Mouse (Mus musculus) mouse trophoblast stem cell (cell line): ENCODE data around the gene Trim7.
"Not testable (repeated sequence)": the region's sequence is repeated elsewhere in the genome, so short reads cannot be mapped to it uniquely, and the experiment has no call there.

Experiments
- in situ Hi-C, 2 experiments: fragments of 300-500 bp; cut with MseI, MboI; formaldehyde crosslinking; loops; 2 replicates in 1 of 2; 3 replicates in 1 of 2; pipeline ENCODE4 v1.15.1; 2025

The Trim7 gene

GRCm38 (mm10) chr11:48825979-48826751 is at the start of gene Trim7, which contains the start of gene Gm12184:
TSS of gene Trim7 (plus strand) at chr11:48826140.
TSS of gene Gm12184 (minus strand) at chr11:48826655.
- in situ Hi-C loops: not testable (repeated sequence)

- in situ Hi-C loops: no loop called here
Observed at GRCm38 (mm10) chr11:48776664-48777063, 49.3 kb upstream of the Trim7 start.

DNA sequence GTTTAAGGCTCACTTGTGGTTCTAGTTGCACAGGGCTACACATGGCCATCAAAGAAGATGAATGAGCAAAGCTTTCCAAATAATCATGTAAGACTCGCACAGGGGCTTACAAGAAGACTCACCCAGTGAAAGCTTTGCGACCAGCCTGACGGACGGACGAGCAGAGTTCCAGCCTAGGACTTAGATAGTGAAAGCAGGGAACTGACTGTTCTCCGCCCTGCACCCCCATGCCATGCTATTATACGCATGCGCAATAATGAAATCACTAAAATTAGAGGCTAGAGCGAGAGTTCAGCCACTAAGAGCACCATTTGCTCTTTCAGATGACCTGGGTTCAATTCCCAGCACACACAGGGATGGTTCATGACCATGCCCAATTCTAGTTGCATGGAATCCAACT is 48.6 kb upstream of the Trim7 start:
- in situ Hi-C loops: no loop called here

GRCm38 (mm10) chr11:48779450-48779849 is 46.5 kb upstream of the Trim7 start:
- in situ Hi-C loops: no loop called here

DNA sequence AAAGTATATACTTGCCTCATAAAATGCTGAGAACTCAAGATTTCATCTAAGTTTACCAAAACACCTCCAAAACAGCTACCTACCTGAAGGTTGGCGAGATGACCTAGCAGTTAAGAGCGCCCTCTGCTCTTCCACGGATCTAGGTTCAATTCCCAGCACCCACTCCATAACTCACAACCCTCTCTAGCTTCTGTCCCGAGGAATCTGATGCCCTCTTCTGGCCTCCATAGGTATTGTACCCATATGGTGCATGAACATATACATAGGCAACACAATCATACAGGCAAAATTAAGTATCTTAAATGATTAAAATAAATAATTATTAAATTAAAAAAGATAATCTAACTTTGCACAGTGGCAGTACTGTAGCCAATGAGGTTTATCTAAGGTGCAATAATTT is 43.7 kb upstream of the Trim7 start:
- in situ Hi-C loops: no loop called here

DNA sequence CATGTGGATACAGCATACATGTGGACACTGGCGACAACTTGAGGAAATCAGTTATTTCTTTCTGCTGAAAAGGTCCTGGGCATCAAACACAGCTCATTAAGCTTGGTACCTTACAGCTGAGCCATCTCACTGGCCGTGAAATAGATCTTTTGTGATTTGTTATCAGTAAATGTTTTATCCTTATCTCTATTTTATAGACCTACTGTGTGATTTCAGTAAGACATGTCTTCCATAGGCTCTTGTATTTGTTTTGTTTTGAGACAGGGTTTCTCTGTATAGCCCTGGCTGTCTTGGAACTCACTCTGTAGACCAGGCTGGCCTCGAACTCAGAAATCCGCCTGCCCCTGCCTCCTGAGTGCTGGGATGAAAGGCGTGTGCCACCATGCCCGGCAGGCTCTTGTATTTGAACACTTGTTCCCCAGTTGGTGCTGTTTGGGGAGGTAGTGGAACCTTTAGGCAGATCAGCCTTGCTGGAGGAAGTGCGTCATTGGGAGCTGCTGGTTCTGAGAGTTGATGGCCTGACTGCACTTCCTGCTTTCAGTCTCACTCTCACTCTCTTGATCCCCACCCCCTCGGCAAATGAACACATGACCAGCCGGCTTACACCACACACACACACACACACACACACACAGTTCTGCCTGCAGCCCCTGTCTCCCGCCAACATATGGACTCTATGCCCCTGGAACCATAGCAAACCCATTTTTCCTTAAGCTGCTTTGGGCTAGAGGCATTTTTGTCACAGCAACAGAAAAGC is 38.3 kb upstream of the Trim7 start:
- in situ Hi-C loops: loop anchor here (5.0 kb wide), 2 partner anchors 70 to 320 kb away; no protein-coding TSS in a partner anchor

GRCm38 (mm10) chr11:48788311-48789089 is 37.4 kb upstream of the Trim7 start:
- in situ Hi-C loops: loop anchor here (5.0 kb wide), 2 partner anchors 69 to 319 kb away; no protein-coding TSS in a partner anchor

- in situ Hi-C loops: loop anchor here (5.0 kb wide), 2 partner anchors 68 to 318 kb away; no protein-coding TSS in a partner anchor
Observed at GRCm38 (mm10) chr11:48789215-48789614, 36.7 kb upstream of the Trim7 start.

DNA sequence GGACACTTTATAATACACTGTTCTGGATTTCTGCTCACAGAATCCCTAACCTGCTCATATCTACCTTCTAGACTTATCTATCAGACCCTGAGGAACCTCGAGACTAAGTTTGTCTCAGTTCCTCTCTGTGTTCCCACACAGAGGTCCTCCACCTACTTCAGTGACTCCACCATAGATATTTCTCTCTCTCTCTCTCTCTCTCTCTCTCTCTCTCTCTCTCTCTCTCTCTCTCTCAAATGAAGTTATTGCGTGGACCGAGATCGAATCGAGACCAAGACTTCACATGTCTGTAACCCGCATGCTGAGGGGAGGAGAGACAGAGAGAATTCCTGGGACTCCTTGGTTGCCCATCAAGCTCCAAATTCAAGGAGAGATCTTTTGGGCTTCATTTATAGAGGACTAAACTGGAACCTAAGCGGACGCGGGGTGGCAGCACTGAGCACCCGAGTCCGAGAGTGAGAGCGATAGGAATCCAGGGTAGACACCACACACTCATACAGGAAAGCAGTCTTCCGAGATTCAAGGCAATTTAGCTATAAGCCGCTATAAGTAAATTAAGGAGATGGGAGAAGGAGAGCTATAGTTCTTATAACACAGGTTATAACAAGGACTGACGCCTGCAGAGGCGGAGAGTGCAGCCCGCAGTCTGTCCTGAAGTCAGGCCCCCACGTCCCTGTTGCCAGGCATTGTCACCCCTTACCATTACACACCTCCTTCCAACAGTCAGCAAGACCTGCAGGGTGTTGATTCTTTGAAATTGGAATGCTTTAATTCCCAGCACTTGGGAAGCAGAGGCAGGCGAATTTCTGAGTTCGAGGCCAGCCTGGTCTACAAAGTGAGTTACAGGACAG is 35.7 kb upstream of the Trim7 start:
- in situ Hi-C loops: loop anchor here (5.0 kb wide), 2 partner anchors 67 to 317 kb away; no protein-coding TSS in a partner anchor

DNA sequence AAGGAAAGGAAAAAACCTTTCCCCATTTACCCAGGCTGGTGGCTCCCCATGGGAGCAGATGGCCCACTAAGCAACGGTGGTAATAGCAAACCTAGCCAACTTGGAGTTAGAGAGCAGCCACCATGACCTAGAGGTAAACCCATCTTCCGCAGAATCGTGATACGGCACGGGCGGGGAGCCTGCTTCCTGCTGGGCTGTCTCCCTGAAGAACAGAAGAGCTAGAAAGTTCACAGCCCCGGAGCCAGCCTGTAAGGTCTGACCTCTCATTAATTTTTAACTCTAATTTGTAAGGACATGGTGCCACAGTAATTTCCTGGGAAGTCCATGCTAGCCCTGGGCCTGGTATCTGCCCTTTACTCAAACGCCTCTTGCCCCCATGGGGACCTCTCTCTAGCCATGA is 35.0 kb upstream of the Trim7 start:
- in situ Hi-C loops: no loop called here

- in situ Hi-C loops: not testable (repeated sequence)
Observed at GRCm38 (mm10) chr11:48791894-48792293, 34.0 kb upstream of the Trim7 start.

GRCm38 (mm10) chr11:48793184-48793583 is 32.8 kb upstream of the Trim7 start:
- in situ Hi-C loops: no loop called here

GRCm38 (mm10) chr11:48795221-48795620 is 30.7 kb upstream of the Trim7 start:
- in situ Hi-C loops: no loop called here

GRCm38 (mm10) chr11:48796290-48796689 is 29.6 kb upstream of the Trim7 start:
- in situ Hi-C loops: no loop called here

DNA sequence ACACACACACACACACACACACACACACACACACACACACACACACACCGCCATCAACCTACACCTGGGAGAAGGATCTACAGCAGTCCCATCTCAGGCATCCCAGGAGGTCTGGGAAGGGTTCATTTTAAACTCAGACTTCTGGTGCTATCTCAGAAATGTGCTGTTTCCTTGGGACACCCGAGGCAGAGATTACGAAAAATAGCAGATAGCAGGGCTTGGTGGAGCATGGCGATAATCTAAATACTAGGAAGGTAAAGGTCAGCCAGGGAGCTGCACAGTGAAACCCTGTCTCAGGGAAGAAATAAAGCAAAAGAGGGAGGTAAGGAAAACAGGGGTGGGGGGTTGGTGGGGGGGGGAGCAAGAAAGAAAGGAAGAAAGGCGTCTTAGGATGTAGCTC is 28.7 kb upstream of the Trim7 start:
- in situ Hi-C loops: no loop called here

DNA sequence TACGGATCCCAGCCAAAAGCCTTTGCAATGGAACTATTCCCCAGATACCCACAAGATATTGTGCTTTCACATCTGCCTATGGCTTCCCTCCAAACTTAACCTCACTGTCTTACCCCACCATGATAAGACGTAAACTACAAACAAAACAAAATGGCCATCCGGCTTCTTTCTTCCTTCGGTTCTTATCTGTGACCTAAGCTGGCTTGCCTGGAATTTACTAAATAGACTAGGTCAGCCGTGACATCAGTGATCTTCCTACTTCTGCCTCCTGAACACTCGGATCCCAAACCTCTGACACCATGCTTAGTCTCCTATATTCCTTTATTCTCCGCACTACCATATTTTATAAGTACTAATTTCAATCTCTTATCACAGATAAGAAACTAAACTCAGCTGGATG is 27.6 kb upstream of the Trim7 start:
- in situ Hi-C loops: no loop called here

- in situ Hi-C loops: no loop called here
Observed at GRCm38 (mm10) chr11:48798984-48799920, 26.7 kb upstream of the Trim7 start.

- in situ Hi-C loops: no loop called here
Observed at GRCm38 (mm10) chr11:48799921-48800701, 25.8 kb upstream of the Trim7 start, which contains the start of gene Rack1. TSS of gene Rack1 (plus strand) at chr11:48800332.
